Mouse (Mus musculus): ENCODE data around the gene Crtam. TPM values are rescaled to one million over a fixed set of nuclear protein-coding genes. Genes with fewer than 3 reads are reported as not detected.

The Crtam gene
- polyA plus RNA-seq, 1 experiment from 2014 or later: not detected

DNA sequence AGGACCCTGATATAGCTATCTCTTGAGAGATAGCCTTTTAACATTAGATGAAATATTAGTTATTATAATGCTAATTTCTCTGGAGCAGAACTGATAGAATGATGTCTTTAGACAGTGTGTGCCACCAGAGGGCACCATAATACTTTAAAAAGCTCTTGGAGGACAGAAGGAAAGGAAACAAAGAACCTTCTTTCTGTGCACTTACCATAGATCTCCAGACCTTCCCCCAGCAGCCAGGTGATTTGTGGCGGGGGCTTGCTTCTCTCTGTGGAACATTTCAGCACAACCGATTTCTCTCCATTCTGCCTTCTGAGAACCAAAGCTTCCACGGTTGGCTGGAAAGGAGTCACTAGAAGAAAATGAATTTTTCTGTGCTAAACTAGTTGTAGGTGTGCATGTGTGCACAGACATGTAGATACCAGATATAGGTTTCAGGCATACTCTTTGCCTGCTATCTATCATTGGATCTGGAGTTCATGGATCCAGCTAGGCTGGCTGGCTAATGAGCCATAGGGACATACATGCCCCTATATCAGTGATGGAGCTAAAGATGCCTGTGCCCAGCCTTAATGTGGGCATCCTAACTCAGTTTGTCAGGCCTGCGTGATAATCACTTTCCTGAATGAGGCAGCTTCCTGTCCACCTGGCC lies 14.4 kb downstream of the Crtam start:
- WGBS: 43% methylated on average over 4 of the region's 4 CpGs
- no peak overlapping the region for H3K4me2 ChIP-seq (ENCODE audit: low read depth)
- ATAC-seq (ENCODE audit: insufficient read depth, low FRiP score, low TSS enrichment): peak; percentile 48; the same call in 1 of the 2 replicates
- no peaks in the 10 kb centered on the region for H3K4me1 ChIP-seq (ENCODE audit: control insufficient read depth, insufficient read depth, low read length)
- no peak overlapping the region for H3K9ac ChIP-seq (ENCODE audit: low read length)
- DNase-seq (ENCODE audit: low spot score): peak; percentile 68
- H3K4me3 ChIP-seq (ENCODE audit: low read depth, low read length): no peak overlapping the region
- H3K9me3 ChIP-seq (ENCODE audit: control insufficient read depth, low read length): no peaks in the 10 kb centered on the region
- no peak overlapping the region for H3K27ac ChIP-seq (ENCODE audit: low read depth, low read length)
- H3K36me3 ChIP-seq (ENCODE audit: control insufficient read depth, insufficient read depth, low read length): no peaks in the 10 kb centered on the region
- no peaks in the 10 kb centered on the region for H3K27me3 ChIP-seq (ENCODE audit: control insufficient read depth, insufficient read depth, low read length)

- ATAC-seq (ENCODE audit: insufficient read depth, low FRiP score, low TSS enrichment): no peak
- H3K27ac ChIP-seq (ENCODE audit: low read depth, low read length): no peak overlapping the region
- 77% methylated on average over 3 of the region's 3 CpGs for WGBS
These were observed 20.1 kb downstream of the Crtam start for GRCm38 (mm10) chr9:40984313-40984712.

GRCm38 (mm10) chr9:40983758-40984157 lies 20.7 kb downstream of the Crtam start:
- WGBS: 83% methylated on average over 3 of the region's 3 CpGs
- no peak overlapping the region for H3K4me3 ChIP-seq (ENCODE audit: low read depth, low read length)
- no peak overlapping the region for H3K9ac ChIP-seq (ENCODE audit: low read length)
- no peaks in the 10 kb centered on the region for H3K4me1 ChIP-seq (ENCODE audit: control insufficient read depth, insufficient read depth, low read length)
- H3K4me2 ChIP-seq (ENCODE audit: low read depth): no peak overlapping the region
- H3K36me3 ChIP-seq (ENCODE audit: control insufficient read depth, insufficient read depth, low read length): no peaks in the 10 kb centered on the region
- no peaks in the 10 kb centered on the region for H3K9me3 ChIP-seq (ENCODE audit: control insufficient read depth, low read length)
- H3K27me3 ChIP-seq (ENCODE audit: control insufficient read depth, insufficient read depth, low read length): no peaks in the 10 kb centered on the region
- DNase-seq (ENCODE audit: low spot score): no peak
- ATAC-seq (ENCODE audit: insufficient read depth, low FRiP score, low TSS enrichment): no peak
- no peak overlapping the region for H3K27ac ChIP-seq (ENCODE audit: low read depth, low read length)

More at GRCm38 (mm10) chr9:40984313-40984712, 20.1 kb downstream of the Crtam start:
- H3K4me1 ChIP-seq (ENCODE audit: control insufficient read depth, insufficient read depth, low read length): no peaks in the 10 kb centered on the region
- DNase-seq (ENCODE audit: low spot score): no peak
- no peaks in the 10 kb centered on the region for H3K27me3 ChIP-seq (ENCODE audit: control insufficient read depth, insufficient read depth, low read length)
- no peak overlapping the region for H3K4me2 ChIP-seq (ENCODE audit: low read depth)
- no peak overlapping the region for H3K4me3 ChIP-seq (ENCODE audit: low read depth, low read length)
- no peak overlapping the region for H3K9ac ChIP-seq (ENCODE audit: low read length)
- H3K9me3 ChIP-seq (ENCODE audit: control insufficient read depth, low read length): no peaks in the 10 kb centered on the region
- H3K36me3 ChIP-seq (ENCODE audit: control insufficient read depth, insufficient read depth, low read length): no peaks in the 10 kb centered on the region

- no peak for ATAC-seq (ENCODE audit: insufficient read depth, low FRiP score, low TSS enrichment)
- WGBS: 45% methylated on average over 6 of the region's 6 CpGs
- no peaks in the 10 kb centered on the region for H3K36me3 ChIP-seq (ENCODE audit: control insufficient read depth, insufficient read depth, low read length)
- no peak overlapping the region for H3K4me2 ChIP-seq (ENCODE audit: low read depth)
- no peaks in the 10 kb centered on the region for H3K27me3 ChIP-seq (ENCODE audit: control insufficient read depth, insufficient read depth, low read length)
- H3K9ac ChIP-seq (ENCODE audit: low read length): no peak overlapping the region
- H3K4me3 ChIP-seq (ENCODE audit: low read depth, low read length): no peak overlapping the region
- no peak overlapping the region for H3K27ac ChIP-seq (ENCODE audit: low read depth, low read length)
- no peaks in the 10 kb centered on the region for H3K4me1 ChIP-seq (ENCODE audit: control insufficient read depth, insufficient read depth, low read length)
- H3K9me3 ChIP-seq (ENCODE audit: control insufficient read depth, low read length): no peaks in the 10 kb centered on the region
- no peak for DNase-seq (ENCODE audit: low spot score)
These were observed 21.9 kb downstream of the Crtam start for GRCm38 (mm10) chr9:40982480-40982879.

- WGBS: 82% methylated on average over 11 of the region's 11 CpGs
- ATAC-seq (ENCODE audit: insufficient read depth, low FRiP score, low TSS enrichment): no peak
These were observed 30.2 kb downstream of the Crtam start for GRCm38 (mm10) chr9:40974042-40974801.

GRCm38 (mm10) chr9:40964418-40964714 lies 40.1 kb downstream of the Crtam start:
- Histone ChIP-seq H3K4me3 (ENCODE audit: low read depth, low read length) (peak overlapping the region; percentile 47), H3K4me2 (ENCODE audit: low read depth) (peak overlapping the region; percentile 92), H3K9me3 (ENCODE audit: control insufficient read depth, low read length) (no peaks in the 10 kb centered on the region), H3K27ac (ENCODE audit: low read depth, low read length) (no peak overlapping the region), H3K36me3 (ENCODE audit: control insufficient read depth, insufficient read depth, low read length) (no peaks in the 10 kb centered on the region), H3K9ac (ENCODE audit: low read length) (no peak overlapping the region; the same call in 1 of the 2 replicates), H3K4me1 (ENCODE audit: control insufficient read depth, insufficient read depth, low read length) (peaks cover 8% of the 10 kb centered on the region), H3K27me3 (ENCODE audit: control insufficient read depth, insufficient read depth, low read length) (peaks cover 14% of the 10 kb centered on the region)
- 17% methylated on average over 7 of the region's 7 CpGs for WGBS
- DNase-seq (ENCODE audit: low spot score): no peak
- ATAC-seq (ENCODE audit: insufficient read depth, low FRiP score, low TSS enrichment): no peak

More at GRCm38 (mm10) chr9:40974042-40974801, 30.2 kb downstream of the Crtam start:
- H3K27me3 ChIP-seq (ENCODE audit: control insufficient read depth, insufficient read depth, low read length): no peaks in the 10 kb centered on the region
- H3K27ac ChIP-seq (ENCODE audit: low read depth, low read length): no peak overlapping the region
- H3K9me3 ChIP-seq (ENCODE audit: control insufficient read depth, low read length): no peaks in the 10 kb centered on the region
- DNase-seq (ENCODE audit: low spot score): no peak
- no peaks in the 10 kb centered on the region for H3K4me1 ChIP-seq (ENCODE audit: control insufficient read depth, insufficient read depth, low read length)
- H3K4me2 ChIP-seq (ENCODE audit: low read depth): no peak overlapping the region
- no peak overlapping the region for H3K9ac ChIP-seq (ENCODE audit: low read length)
- H3K4me3 ChIP-seq (ENCODE audit: low read depth, low read length): no peak overlapping the region
- no peaks in the 10 kb centered on the region for H3K36me3 ChIP-seq (ENCODE audit: control insufficient read depth, insufficient read depth, low read length)

DNA sequence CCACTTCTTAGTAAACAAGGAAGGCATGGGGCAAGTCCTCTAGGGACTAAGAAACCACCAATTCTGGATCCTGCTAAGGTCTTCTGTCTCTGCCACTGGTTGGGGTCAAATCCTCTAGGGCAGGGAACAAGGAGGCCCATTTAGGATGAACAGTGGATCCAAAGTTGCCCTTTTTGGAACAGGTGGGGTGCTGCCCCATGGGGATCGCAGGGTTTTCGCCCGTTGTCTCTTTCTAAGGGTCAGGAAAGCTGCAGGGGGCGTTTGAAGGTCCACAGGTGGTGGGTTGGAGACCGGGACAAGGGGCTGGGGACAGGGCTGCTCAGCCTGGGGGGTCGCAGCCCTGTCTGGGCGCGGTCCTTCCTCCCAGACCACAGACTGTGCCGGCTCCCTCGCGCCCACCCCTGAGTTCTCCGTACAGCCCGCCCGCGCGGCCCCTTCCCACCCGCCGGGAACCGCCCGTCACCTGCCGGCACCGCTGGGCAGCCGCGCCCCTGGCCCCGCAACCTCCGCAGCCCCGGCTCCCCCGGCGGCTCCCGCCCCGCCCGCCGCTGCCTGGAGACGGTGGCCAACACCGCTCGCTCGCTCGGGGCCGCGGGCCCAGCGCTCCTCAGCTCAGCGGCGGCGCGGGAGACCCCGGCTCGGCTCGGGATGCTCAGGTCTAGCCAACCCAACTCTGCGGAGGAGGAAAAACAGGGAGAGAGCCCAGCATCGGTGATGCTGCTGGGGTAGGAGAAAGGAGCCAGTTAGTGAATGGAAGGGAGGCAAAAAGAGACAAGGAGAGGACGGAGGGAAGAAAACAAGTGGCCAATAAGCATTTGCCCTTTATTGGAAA lies 40.6 kb downstream of the Crtam start, which contains the start of gene Jhy:
Gene Jhy (minus strand): TSS at position 533 of the 832 bp plus-strand sequence.
- no peak within 1 kb of the TSS for H3K27ac ChIP-seq (ENCODE audit: low read depth, low read length)
- under 1% methylated on average over 43 of the region's 51 CpGs for WGBS

GRCm38 (mm10) chr9:40961401-40961800 lies 43.0 kb downstream of the Crtam start:
- Histone ChIP-seq H3K4me1 (ENCODE audit: control insufficient read depth, insufficient read depth, low read length) (peaks cover 8% of the 10 kb centered on the region), H3K36me3 (ENCODE audit: control insufficient read depth, insufficient read depth, low read length) (no peaks in the 10 kb centered on the region), H3K27me3 (ENCODE audit: control insufficient read depth, insufficient read depth, low read length) (peaks cover 14% of the 10 kb centered on the region), H3K9ac (ENCODE audit: low read length) (no peak overlapping the region), H3K4me3 (ENCODE audit: low read depth, low read length) (no peak overlapping the region), H3K27ac (ENCODE audit: low read depth, low read length) (no peak overlapping the region), H3K4me2 (ENCODE audit: low read depth) (no peak overlapping the region), H3K9me3 (ENCODE audit: control insufficient read depth, low read length) (no peaks in the 10 kb centered on the region)
- ATAC-seq (ENCODE audit: insufficient read depth, low FRiP score, low TSS enrichment) (no peak), DNase-seq (ENCODE audit: low spot score) (no peak)
- WGBS: 59% methylated on average over 3 of the region's 3 CpGs

More for the DNA sequence above, 40.6 kb downstream of the Crtam start, which contains the start of gene Jhy:
- peaks cover 14% of the 10 kb centered on the region for H3K27me3 ChIP-seq (ENCODE audit: control insufficient read depth, insufficient read depth, low read length)
- peak within 1 kb of the TSS; percentile 92 for H3K4me2 ChIP-seq (ENCODE audit: low read depth)
- no peaks in the 10 kb centered on the region for H3K9me3 ChIP-seq (ENCODE audit: control insufficient read depth, low read length)
- H3K4me3 ChIP-seq (ENCODE audit: low read depth, low read length): peak within 1 kb of the TSS; percentile 47
- peaks cover 8% of the 10 kb centered on the region for H3K4me1 ChIP-seq (ENCODE audit: control insufficient read depth, insufficient read depth, low read length)
- DNase-seq (ENCODE audit: low spot score) (peak; percentile 50), ATAC-seq (ENCODE audit: insufficient read depth, low FRiP score, low TSS enrichment) (0 out of 2 replicates have a peak, but pooled peaks have one; percentile 6)
- no peaks in the 10 kb centered on the region for H3K36me3 ChIP-seq (ENCODE audit: control insufficient read depth, insufficient read depth, low read length)
- H3K9ac ChIP-seq (ENCODE audit: low read length): peak within 1 kb of the TSS; percentile 63

All from neural tube, embryonic 11.5 days (tissue).